Mouse (Mus musculus) layer of hippocampus, postnatal 25 days (tissue): ENCODE results near the gene Ftl1-ps1. TPM values are rescaled to one million over a fixed set of nuclear protein-coding genes. Genes with fewer than 3 reads are reported as not detected.

ENCODE experiments used
- DNase-seq, 2 experiments: peaks; one replicate each; pipeline ENCODE4 v3.0.0; 2022; ENCODE audit warnings: mixed read lengths in 2 of 2, low spot score in 1 of 2; ENCODE audit errors: extremely low spot score in 1 of 2
- microRNA-seq, 2 experiments: library from miRNA; unstranded; fragments of <30 nt; microRNA quantifications; one replicate each; pipeline ENCODE4 v1.2.0; 2021
- total RNA-seq, 2 experiments: library from RNA; stranded (reverse); gene quantifications; 2 replicates each; pipeline ENCODE4 v1.2.3; 2021

The Ftl1-ps1 gene
- total RNA-seq, result 100 to 1,000 TPM; 180 to 190 TPM

GRCm38 (mm10) chr13:74399298-74399839 is at the start of gene Ftl1-ps1:
Gene Ftl1-ps1, plus strand, starts transcription at chr13:74399694.
- no peak for DNase-seq

- DNase-seq, result no peak
These were observed 49.0 kb upstream of the Ftl1-ps1 start for GRCm38 (mm10) chr13:74350435-74350906.

DNA sequence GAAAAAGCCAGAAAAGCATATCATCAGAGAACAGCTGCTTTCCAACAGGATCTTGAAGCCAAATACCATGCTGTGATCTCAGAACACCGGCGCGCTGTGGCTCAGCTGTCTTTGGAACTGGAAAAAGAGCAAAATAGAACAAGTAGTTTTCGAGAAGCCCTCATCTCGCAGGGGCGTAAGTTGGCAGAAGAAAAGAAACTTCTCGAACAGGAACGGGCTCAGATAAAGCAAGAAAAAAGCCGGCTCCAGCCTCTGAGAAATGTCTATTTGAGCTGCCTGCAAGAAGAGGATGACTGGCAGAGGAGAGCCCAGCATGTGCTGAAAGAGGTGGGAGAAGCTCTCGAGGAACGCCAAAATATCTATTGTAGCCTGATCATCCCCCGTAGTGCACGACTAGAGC is 43.0 kb upstream of the Ftl1-ps1 start:
- DNase-seq, result no peak

- no peak for DNase-seq
These were observed 37.3 kb upstream of the Ftl1-ps1 start for GRCm38 (mm10) chr13:74362218-74362617.

DNA sequence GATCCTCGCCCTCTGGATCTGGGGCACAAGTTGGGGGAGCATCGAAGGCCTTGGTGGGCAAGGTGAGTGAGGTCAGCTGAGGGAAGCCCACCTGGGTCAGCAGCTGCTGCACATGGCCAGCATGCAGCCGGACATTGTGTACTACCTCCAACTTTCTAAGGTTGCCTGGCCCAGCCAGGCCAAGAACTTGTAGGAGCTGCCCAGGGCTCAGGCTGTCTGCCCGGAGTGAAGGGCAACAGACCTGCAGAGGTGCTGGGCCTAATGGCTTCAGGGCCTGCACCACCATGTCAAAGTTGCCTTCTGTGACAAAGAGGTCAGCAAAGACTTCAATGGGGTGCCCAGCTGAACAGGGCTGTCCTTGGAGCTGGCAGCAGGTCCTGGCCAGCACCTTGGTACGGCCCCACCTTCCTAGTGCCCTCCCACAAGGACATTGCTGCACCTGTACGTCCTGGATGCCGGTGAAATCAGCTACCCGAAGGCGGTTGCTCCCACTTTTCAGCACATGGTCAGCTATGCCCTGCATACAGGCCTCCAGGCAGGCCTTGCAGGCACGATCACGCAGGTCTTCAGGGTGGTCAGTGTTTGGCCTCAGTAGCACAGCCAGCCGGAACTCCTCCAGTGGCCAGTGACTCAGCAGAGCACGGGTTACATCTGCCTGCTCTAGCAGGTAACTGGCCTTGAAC is 36.2 kb upstream of the Ftl1-ps1 start:
- no peak for DNase-seq

DNA sequence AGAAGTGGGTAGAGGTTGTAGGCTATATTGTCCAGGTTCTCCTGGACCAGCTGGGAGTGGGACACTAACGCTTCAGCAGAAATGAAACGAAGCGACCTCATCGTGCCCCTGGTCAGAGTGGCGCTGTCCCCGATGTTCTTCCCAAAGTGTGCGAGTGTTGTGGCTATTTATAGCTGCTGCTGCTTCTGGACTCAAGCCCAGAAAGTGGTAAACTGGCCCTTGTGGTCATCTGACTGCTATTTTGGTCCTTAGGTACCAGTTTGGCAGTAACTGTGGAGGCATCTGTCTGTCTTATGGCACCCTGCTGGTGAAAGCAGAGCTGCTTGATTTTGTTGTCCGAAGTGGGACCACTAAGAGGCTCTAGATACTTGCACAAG is 35.6 kb upstream of the Ftl1-ps1 start, which contains the start of gene Lrrc14b:
Lrrc14b (minus strand) TSS at position 147 of the 377 bp plus-strand sequence.
- DNase-seq, result no peak

DNA sequence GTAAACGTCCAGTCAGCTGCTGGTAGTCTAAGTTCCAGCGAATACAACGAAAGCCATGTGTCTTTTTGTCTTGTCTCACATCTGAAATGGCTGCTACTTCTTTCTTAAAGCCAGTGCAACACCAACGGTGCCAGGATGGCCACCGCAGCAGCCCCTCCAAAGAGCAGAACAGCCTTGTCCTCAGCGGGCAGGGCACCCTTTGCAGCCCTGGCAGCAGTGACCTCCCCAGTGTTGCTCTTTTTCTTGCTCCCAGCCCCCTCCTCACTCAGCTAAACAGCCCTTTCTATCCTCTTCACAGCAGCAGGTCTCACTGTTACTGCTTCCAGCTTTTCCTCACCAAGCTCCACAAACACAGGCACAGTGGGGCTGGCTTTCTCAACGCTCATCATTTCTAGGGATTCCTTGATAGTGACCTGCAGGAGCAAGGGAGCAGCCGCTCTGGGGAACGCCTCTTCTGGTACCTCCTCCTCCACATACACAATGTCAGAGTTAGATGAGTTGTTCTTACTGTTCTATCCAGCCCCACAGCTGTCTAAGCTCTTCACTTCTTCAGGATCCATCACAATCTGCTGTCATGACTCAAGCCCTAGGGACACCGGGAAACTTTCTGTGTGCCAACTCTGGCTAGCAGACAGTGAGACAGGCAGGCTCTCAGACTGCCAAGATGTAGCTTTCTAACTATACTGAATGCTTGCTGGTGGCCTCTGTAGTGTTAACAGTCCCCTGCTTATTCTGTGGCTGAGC is 17.8 kb upstream of the Ftl1-ps1 start:
- DNase-seq, result peak in 1 of 2 experiments; percentile 8

- no peak for DNase-seq
These were observed 17.2 kb upstream of the Ftl1-ps1 start for GRCm38 (mm10) chr13:74382289-74382688.

- no peak for DNase-seq
These were observed 9.8 kb upstream of the Ftl1-ps1 start for GRCm38 (mm10) chr13:74389730-74390129.

- DNase-seq, result peak; percentile 56 to 60
These were observed 9.0 kb upstream of the Ftl1-ps1 start, which contains the start of gene Zfp72 for GRCm38 (mm10) chr13:74390371-74390990. Gene Zfp72, minus strand, starts transcription at chr13:74390836.

DNA sequence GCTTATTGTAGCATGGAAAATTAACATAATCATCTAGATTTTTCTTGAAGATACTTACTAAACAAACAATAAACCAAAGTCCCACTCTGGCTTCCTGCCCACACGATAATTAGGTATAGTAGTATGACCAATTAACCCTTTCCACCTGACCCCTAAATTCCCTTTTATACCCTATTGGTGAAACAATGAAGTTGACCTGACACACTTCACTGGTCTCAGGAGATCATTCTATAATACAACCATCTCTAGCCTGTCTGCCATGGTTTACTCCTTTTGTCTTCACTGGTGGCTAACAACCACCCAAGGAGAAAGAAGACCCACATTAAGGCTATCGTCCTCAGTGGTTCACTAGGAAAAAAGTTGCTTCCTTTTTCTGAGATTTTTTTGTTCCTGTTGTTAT is 8.3 kb upstream of the Ftl1-ps1 start:
- DNase-seq, result no peak

DNA sequence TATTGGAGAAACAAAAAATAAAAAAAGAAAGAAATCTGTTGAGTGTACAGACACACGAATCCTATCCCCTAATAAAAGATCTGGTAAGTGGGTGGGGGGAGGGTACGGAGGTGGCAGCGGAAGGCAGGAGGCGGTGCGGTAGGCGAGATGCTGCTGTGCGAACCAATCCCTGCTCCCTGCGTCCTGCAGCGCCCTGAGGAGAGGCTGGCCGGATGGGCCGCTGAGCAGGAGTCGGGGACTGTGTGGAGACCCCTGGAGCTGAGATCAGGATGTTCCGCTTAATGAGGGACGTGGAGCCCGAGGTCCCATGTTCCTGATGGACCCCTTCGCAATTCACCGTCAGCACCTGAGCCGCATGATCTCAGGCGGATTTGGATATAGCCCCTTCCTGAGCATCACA is 40.4 kb downstream of the Ftl1-ps1 start:
- DNase-seq, result no peak

Small RNA genes within 50 kb of the gene (microRNA-seq; reads per million reads assigned to microRNA genes)
- gene Mir692-3, result 0 reads per million in 2 experiments

Other genes with a start within 250 kb of the Ftl1-ps1 start
- 10 to 100 TPM; 70.8 to 76.7 TPM for gene Exoc3, start 191.0 kb upstream of the Ftl1-ps1 start, total RNA-seq
- gene Ahrr, start 107.4 kb upstream of the Ftl1-ps1 start, total RNA-seq, result 1 to 10 TPM in 1 of 2 experiments, under 1 TPM in 1; 0.84 to 2.2 TPM
- gene Pdcd6, start 82.1 kb upstream of the Ftl1-ps1 start, total RNA-seq, result 10 to 100 TPM; 68.5 to 78.2 TPM
- 100 to 1,000 TPM; 313 to 339 TPM for gene Sdha, start 49.4 kb upstream of the Ftl1-ps1 start, total RNA-seq
- gene Ccdc127, start 49.4 kb upstream of the Ftl1-ps1 start, total RNA-seq, result 10 to 100 TPM; 76.8 to 81.9 TPM
- gene Lrrc14b, start 35.7 kb upstream of the Ftl1-ps1 start, total RNA-seq, result not detected
- 1 to 10 TPM; 3.7 to 3.9 TPM for gene Zfp72, start 8.9 kb upstream of the Ftl1-ps1 start, total RNA-seq
- gene Zfp825, start 94.3 kb downstream of the Ftl1-ps1 start, total RNA-seq, result 1 to 10 TPM; 6.5 to 7.5 TPM
- 10 to 100 TPM in 1 of 2 experiments, 1 to 10 TPM in 1; 9.5 to 11.5 TPM for gene Erap1, start 239.9 kb downstream of the Ftl1-ps1 start, total RNA-seq